Mouse (Mus musculus) olfactory bulb, adult 2 months (tissue): ENCODE measurements around the gene Abr. TPM values are rescaled to one million over a fixed set of nuclear protein-coding genes. Genes with fewer than 3 reads are reported as not detected.

Experiments
- H3K27ac ChIP-seq: fragments of 200-500 bp; 2 replicates; pipeline ENCODE4 v1.5.1; 2012; ENCODE audit warnings: low read depth, low read length; ENCODE audit not compliant: insufficient read depth
- H3K4me1 ChIP-seq: fragments of 200-500 bp; 2 replicates; pipeline ENCODE4 v1.6.1; 2012; ENCODE audit warnings: low read length; ENCODE audit not compliant: control insufficient read depth, insufficient read depth
- H3K4me3 ChIP-seq: fragments of 200-500 bp; 2 replicates; pipeline ENCODE4 v1.5.1; 2012; ENCODE audit warnings: mild to moderate bottlenecking, low read depth, low read length, moderate library complexity; ENCODE audit not compliant: insufficient read depth
- CTCF ChIP-seq: fragments of 200-500 bp; IDR thresholded peaks from 2 replicates; pipeline ENCODE4 v1.5.1; 2012; ENCODE audit warnings: low read depth, mild to moderate bottlenecking, low read length, moderate library complexity; ENCODE audit not compliant: insufficient read depth
- POLR2A ChIP-seq: fragments of 200-500 bp; IDR thresholded peaks from 2 replicates; pipeline ENCODE4 v1.6.1; 2012; ENCODE audit warnings: mild to moderate bottlenecking, low read depth, low read length, moderate library complexity; ENCODE audit not compliant: insufficient read depth
- WGBS: fragments of 180-500 bp; shearing (Covaris S2); methylation state at CpG from one replicate; pipeline ENCODE4 v1.1.7; 2018; 5-methylcytosine and 5-hydroxymethylcytosine counted together
- polyA plus RNA-seq: library from polyadenylated mRNA; stranded (reverse); fragments of >200 nt; gene quantifications from 2 replicates; pipeline ENCODE4 v1.2.4, GENCODE M21; 2012; ENCODE audit warnings: low replicate concordance; ENCODE audit not compliant: missing spikeins, insufficient read depth, insufficient read length

Abr gene
- polyA plus RNA-seq, 1 experiment = 244 TPM

GRCm38 (mm10) chr11:76505106-76505505 is 117.0 kb downstream of the Abr start:
- Histone ChIP-seq H3K4me3 (no peak overlapping the region), H3K27ac (no peak overlapping the region), H3K4me1 (peaks cover 46% of the 10 kb centered on the region)
- TF ChIP-seq POLR2A = no peak
- no peak for TF ChIP-seq CTCF
- 48% methylated on average over 1 of the region's 1 CpGs for WGBS

GRCm38 (mm10) chr11:76504058-76504457 is 118.1 kb downstream of the Abr start:
- Histone ChIP-seq H3K4me3 (0 out of 2 replicates have a peak overlapping the region, but pooled peaks have one; percentile 8), H3K4me1 (peaks cover 40% of the 10 kb centered on the region), H3K27ac (no peak overlapping the region)
- TF ChIP-seq CTCF = no peak
- TF ChIP-seq POLR2A = no peak
- WGBS = 27% methylated on average over 5 of the region's 5 CpGs

- Histone ChIP-seq H3K4me3 (no peak overlapping the region), H3K27ac (no peak overlapping the region), H3K4me1 (peaks cover 53% of the 10 kb centered on the region)
- TF ChIP-seq POLR2A = no peak
- TF ChIP-seq CTCF = no peak
- WGBS = 14% methylated on average over 1 of the region's 1 CpGs
Measured at GRCm38 (mm10) chr11:76499987-76500386, 122.1 kb downstream of the Abr start.

- no peak overlapping the region for H3K4me3 ChIP-seq
- 37% methylated on average over 7 of the region's 7 CpGs for WGBS
- peaks cover 54% of the 10 kb centered on the region for H3K4me1 ChIP-seq
- TF ChIP-seq CTCF (no peak), POLR2A (no peak)
- no peak overlapping the region for H3K27ac ChIP-seq
Measured at GRCm38 (mm10) chr11:76499564-76499963, 122.5 kb downstream of the Abr start.

- WGBS = 60% methylated on average over 4 of the region's 4 CpGs
- H3K27ac ChIP-seq = peak overlapping the region; percentile 32; the same call in 1 of the 2 replicates
Measured at GRCm38 (mm10) chr11:76497769-76498152, 124.4 kb downstream of the Abr start.

GRCm38 (mm10) chr11:76497066-76497768 is 124.9 kb downstream of the Abr start:
- Histone ChIP-seq H3K4me3 (no peak overlapping the region), H3K27ac (peak overlapping the region; percentile 32; the same call in 1 of the 2 replicates), H3K4me1 (peaks cover 61% of the 10 kb centered on the region)
- TF ChIP-seq CTCF = no peak
- no peak for TF ChIP-seq POLR2A
- WGBS = 47% methylated on average over 9 of the region's 9 CpGs

More at GRCm38 (mm10) chr11:76497769-76498152, 124.4 kb downstream of the Abr start:
- TF ChIP-seq CTCF = no peak
- Histone ChIP-seq H3K4me3 (no peak overlapping the region), H3K4me1 (peaks cover 56% of the 10 kb centered on the region)

- H3K27ac ChIP-seq = no peak overlapping the region; the same call in 1 of the 2 replicates
- TF ChIP-seq POLR2A = no peak
- peak; percentile 31; the same call in 1 of the 2 replicates for TF ChIP-seq CTCF
- 46% methylated on average over 6 of the region's 6 CpGs for WGBS
Measured at GRCm38 (mm10) chr11:76496086-76496771, 125.9 kb downstream of the Abr start.

GRCm38 (mm10) chr11:76495127-76496028 is 126.7 kb downstream of the Abr start:
- Histone ChIP-seq H3K4me1 (peaks cover 64% of the 10 kb centered on the region), H3K27ac (peak overlapping the region; percentile 36), H3K4me3 (peak overlapping the region; percentile 47)
- TF ChIP-seq CTCF (no peak), POLR2A (no peak)
- 18% methylated on average over 19 of the region's 19 CpGs for WGBS

More at GRCm38 (mm10) chr11:76496086-76496771, 125.9 kb downstream of the Abr start:
- H3K4me1 ChIP-seq = peaks cover 63% of the 10 kb centered on the region
- H3K4me3 ChIP-seq = no peak overlapping the region
